Mouse (Mus musculus) spleen, postnatal 36 days (tissue): ENCODE measurements at regions not wholly inside any gene's neighbourhood (a gene's known extent, or its start where the extent isn't known, plus 50 kb on each side); places are given as distances from the start of the nearest gene placed in this dataset.

Experiments used
- DNase-seq, 2 experiments: peaks; one replicate each; pipeline ENCODE4 v3.0.0; 2022; ENCODE audit warnings: low spot score in 2 of 2, mixed read lengths in 1 of 2

GRCm38 (mm10) chr8:115478406-115479060, 229.1 kb downstream of the Maf start:
- DNase-seq = no peak

DNA sequence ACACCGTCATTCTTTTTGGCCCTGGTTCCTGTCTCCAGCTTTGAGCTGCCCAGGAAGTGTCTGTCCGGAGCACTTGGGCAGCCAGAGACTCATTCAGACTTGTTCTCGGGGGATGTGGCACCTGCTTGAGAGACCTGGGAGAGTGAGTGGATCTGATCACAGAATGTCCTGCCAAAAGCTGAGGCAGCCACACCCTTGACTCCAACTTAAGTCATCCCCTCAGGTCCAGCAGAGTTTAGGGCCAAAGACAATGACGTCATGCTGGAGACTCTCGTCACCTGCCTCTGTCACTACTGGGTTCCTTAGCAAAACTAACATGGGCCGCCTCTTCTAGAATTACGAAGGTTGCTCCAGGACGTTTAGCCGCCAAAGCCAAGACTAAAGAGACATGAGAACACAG, 231.5 kb downstream of the Maf start:
- no peak for DNase-seq

DNA sequence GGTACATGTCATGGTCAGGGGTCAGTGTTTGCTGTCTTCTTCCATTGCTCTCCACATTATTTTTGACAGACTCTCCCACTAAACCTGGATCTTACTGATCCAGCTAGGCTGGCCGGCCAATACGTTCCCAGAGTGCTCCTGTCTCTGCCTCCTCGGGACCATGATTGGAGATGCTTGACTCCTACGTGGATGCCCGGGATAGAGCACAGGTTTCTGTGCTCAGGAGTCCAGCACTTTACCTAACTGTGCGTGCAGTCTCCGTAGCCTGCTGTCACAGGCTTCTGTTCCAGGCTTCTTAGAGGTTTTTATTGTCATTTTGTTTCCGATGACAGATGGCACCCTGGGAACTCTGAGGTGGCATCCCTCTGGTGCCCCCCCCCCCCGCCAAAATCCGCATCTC, 232.4 kb downstream of the Maf start:
- no peak for DNase-seq

DNA sequence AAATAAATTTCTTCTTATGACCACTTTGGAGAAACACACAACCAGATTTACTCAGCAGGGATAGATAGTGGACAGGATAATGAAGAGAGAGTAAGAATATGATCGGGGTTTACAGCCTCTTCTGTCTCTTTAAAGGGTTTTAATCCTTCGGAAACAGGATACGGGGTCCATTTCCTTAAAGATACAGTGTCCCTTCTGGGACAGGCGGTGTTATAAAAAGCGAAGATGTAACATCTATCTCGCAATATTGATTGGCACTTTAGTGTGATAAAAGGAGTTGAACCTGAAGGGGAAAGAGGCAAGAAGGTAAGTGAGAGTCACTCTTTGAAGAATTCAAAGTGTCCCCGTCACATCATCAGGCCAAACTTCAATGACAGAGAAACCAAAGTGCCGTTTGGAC, 233.6 kb downstream of the Maf start:
- no peak for DNase-seq

DNA sequence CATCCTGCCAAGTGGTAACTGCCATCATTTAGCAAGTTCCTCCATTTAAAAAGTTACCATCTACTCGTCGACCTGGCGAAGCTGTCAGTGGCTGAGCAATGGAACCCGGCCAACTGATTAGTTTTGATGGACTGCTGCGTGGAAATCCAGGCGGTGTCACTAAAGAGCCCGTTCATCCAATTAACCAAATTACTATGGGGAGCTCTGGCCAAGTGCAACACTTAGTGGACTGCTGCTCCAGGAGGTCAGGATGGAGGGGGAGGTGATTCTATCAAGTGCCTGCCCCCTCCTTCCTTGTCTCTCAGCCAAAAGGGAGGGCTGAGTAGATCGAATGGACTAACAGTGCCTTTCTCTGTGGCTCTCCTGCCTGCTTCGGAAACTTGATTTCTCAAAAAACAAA, 241.0 kb downstream of the Maf start:
- no peak for DNase-seq

- no peak for DNase-seq
These were observed 241.5 kb downstream of the Maf start for GRCm38 (mm10) chr8:115466122-115466521.

GRCm38 (mm10) chr8:115462657-115463056, 244.9 kb downstream of the Maf start:
- DNase-seq = no peak

DNA sequence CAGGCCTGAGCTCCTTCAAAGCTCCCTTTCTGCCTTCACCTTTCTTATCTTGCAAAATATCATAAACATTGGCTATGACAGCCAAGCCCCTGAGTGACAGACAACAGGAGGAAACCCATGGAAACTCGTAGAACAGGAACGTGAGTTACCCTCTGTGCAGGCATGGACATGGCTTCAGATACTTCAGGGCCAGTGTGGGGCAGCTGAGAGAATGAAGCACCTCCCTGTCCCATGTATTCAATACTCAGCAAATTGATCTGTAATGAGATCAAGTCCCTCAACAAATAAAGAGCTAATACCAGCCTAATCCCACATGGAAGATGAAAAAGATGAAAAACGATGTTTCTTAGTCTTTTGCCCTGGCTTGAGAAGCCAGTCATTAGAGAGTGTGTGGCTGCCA, 249.5 kb downstream of the Maf start:
- no peak for DNase-seq

GRCm38 (mm10) chr8:115450789-115451188, 256.8 kb downstream of the Maf start:
- DNase-seq = no peak

GRCm38 (mm10) chr8:115448367-115448766, 259.2 kb downstream of the Maf start:
- no peak for DNase-seq

DNA sequence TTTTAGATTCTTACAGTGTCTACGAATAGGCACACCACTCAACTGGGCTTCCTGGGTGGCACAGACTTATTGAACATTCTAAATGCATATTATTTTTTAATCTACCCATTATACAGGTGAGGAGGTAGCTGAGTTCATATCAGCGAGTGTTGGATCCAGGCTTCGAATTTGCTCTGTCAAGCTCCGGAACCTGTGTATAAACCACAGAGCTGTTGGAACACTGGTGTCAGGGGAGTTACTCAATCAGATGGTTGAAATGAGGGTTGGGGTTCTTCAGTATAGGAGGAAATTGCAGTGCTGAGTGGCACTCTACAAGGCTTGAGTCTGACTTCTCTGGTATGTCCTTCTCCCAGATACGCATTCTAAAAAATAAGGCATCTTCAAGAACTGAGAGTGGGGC, 263.1 kb downstream of the Maf start:
- DNase-seq = no peak

GRCm38 (mm10) chr8:115441943-115442550, 265.5 kb downstream of the Maf start:
- DNase-seq = no peak

- no peak for DNase-seq
These were observed 266.3 kb downstream of the Maf start for GRCm38 (mm10) chr8:115441323-115441722.

DNA sequence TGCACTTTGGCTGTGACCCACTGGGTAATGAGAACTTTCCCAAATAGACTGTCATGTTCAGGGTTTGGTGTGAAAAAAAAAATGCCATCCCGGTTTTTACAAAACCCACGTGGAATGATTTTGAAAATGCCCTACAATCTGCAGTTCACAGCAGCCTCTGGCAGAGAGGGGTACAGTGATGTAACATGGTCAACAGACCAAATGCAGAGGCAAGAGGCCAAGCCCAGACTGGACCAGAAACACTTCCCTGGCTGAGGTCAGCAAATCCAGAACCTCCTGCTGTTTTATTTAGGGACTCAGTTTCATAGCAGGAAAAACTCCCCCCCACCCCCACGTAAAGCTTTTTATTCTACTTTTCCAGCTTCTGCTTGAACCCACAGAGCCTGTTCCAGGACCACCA, 267.4 kb downstream of the Maf start:
- DNase-seq = no peak

GRCm38 (mm10) chr8:115439512-115439911, 268.1 kb downstream of the Maf start:
- DNase-seq = no peak

DNA sequence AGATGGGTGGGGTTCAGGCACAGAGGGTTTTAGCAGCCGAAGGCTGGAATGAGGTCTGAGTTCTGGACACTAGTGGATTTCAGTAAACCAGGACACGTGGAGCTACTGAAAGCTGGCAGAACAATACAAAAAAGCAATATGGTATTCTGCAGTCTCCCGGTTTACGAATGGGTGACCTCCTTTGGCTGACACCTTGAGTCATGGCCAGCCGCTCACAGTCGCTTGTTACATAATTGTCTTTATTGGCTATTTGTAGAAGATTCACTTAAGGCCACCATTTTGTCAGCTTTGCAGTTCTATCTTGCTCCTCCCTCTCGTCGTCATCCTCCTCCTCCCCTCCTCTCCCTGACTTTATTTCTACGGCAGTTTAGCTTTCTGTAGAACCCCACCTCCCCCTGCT, 269.6 kb downstream of the Maf start:
- DNase-seq = no peak

DNA sequence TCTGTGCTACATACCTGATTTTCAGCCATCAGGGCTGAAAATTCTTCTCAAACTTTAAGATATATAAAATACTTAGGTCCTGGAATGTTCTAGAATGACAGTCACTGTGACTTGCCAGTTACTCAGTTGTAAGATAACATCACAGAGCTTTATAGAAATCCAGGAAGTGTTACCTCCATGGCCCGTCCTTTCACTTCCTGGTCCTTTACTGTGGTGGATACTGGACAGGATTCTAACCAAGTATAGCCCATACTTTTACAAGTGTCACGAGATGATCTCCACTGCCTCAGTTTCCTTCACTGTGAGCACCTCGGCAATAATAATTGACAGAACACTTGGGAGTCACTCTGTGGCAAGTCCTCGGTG, 271.3 kb downstream of the Maf start:
- no peak for DNase-seq

GRCm38 (mm10) chr8:115435720-115436355, 271.8 kb downstream of the Maf start:
- no peak for DNase-seq

DNA sequence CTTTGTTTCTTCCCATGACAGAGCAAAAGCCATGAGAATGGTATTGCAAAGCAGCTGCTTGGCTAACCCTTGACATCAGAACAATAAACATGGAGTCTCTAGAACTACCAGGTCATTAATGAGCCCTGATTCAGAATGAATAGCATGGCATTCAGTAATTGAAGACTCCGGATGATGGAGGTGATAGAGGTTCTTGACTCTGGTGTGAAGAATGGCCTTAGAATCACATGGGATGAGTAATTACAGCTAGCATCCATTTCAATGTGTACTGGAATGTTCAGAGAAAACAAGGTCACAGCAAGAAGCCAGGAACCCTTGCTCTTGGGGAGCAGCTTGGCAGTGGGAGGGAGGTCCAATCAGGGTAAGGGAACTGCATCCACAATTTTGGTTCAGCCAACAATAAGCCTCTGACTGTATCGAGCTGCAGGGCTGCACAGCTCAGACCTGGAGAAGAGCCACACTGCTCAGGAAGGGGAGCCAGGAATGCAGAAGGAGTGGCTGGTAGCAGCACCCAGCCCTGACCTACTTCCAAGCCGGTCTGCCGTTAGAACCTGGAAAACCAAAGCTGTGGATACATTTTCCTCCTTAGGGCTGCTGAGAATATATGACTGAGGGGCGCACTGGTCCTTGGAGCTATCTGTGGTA, 275.1 kb downstream of the Maf start:
- no peak for DNase-seq

- no peak for DNase-seq
These were observed 276.8 kb downstream of the Maf start for GRCm38 (mm10) chr8:115430793-115431192.

GRCm38 (mm10) chr8:115429291-115429883, 278.2 kb downstream of the Maf start:
- no peak for DNase-seq

DNA sequence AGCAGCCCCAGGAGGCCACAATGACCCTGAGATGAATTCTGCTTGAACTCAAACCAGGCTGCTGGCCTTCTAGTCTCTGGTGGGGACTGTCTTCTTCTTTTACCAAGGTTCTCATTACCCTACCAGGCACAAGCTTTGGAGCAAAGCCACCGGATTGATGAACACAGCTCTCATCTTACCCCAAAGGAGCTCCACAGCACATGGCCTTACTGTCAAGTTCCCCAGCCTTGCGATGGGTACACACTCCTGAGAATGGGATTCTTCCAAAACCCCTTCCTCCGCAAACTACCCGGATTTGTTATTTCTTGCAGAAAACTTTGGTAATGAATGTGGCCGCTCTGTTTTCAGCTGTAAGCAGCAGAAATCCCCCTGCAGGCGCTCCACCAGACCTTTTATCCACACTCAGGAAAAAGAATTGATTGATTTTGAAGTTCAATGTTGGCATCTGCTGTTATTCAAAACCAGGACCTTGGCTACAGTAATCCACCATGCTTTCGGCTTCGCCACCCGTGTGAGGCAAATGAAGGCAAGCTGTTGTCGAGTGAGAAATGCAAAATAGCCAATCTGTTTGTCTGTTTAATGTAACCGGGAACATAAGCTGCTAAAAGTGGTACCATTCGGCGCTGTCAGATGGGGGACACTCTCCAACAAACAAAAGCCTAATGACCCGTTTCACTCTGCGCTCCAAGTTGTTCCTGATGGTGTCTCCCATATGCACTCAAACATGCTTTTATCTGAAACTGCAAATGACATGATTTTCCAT, 278.9 kb downstream of the Maf start:
- DNase-seq = no peak
